Mouse (Mus musculus): Measurements from ENCODE around the gene Zfp866. TPM values are rescaled to one million over a fixed set of nuclear protein-coding genes. Genes with fewer than 3 reads are reported as not detected.
A peak's percentile ranks its signal among the peaks of the same experiment; 100 is the strongest.

The Zfp866 gene
- polyA plus RNA-seq, 1 experiment from 2014 or later: 39.5 TPM

DNA sequence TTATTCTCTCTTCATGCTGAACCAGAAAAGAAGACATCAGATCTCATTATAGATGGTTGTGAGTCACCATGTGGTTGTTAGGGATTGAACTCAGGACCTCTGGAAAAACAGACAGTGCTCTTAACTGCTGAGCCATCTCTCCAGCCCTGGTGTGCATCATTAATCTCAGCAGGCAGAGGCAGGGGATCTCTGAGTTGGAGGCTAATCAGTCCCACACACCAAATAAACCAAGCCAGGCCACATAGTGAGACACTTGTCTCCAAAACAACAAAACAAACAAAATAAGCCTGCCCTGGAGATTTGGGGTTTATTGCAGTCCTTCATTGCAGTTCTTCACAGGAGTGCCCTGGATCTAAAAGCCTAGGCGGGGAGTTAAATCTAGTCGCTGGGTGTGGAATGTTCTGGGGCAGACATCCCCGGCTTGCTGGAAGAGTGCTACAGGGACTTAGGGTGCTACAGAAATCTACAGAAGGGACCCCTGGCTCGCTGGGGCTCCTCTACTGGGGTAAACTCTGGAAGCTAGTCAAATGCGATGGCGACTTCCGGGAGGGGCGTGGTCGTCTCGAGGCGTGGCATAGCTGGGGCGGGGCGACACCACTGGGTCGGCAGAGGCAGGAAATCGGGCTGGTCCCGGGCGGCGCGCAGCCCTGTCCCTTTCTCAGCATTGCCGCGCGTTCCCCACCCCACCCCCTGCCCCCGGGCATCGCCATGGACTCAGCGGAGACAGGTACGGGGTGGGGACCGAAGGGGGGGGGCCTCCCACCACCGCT lies 17.3 kb upstream of the Zfp866 start, which contains the start of gene Gmip:
TSS of gene Gmip (plus strand) at position 586 of the 770 bp plus-strand sequence.
- Histone ChIP-seq H3K9ac (peak within 1 kb of the TSS; percentile 79), H3K27me3 (replicated peaks) (no peaks in the 10 kb centered on the region), H3K4me3 (peak within 1 kb of the TSS; percentile 47), H3K9me3 (no peaks in the 10 kb centered on the region), H3K4me2 (replicated peaks) (peak within 1 kb of the TSS; percentile 87), H3K36me3 (peaks cover 55% of the 10 kb centered on the region), H3K27ac (peak within 1 kb of the TSS; percentile 50; the same call in 1 of the 2 replicates), H3K4me1 (peaks cover 16% of the 10 kb centered on the region)
- WGBS: 5% methylated on average over 26 of the region's 28 CpGs
- peak; percentile 78 for ATAC-seq (ENCODE audit: low FRiP score, low read depth)

DNA sequence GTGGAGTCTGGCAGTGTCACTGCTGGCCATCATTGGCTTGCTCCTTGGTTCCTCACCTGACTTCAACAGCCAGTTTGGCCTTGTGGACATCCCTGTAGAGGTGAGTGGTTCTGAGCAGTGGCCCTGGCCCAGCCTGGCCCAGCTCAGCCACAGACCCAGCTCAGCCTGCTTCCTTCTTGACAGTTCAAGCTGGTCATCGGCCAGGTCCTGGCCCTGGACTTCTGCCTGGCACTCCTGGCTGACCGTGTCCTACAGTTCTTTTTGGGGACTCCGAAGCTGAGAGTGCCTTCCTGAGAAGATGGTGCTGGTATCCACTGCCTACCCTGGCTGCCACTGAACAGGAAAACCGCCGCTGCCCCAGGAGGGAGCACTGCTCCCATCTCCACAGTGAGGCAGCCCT lies 16.3 kb upstream of the Zfp866 start:
- ATAC-seq (ENCODE audit: low FRiP score, low read depth): no peak
- Histone ChIP-seq H3K4me1 (peaks cover 16% of the 10 kb centered on the region), H3K9me3 (no peaks in the 10 kb centered on the region), H3K4me3 (no peak overlapping the region), H3K4me2 (replicated peaks) (no peak overlapping the region), H3K9ac (no peak overlapping the region), H3K36me3 (peaks cover 65% of the 10 kb centered on the region), H3K27ac (no peak overlapping the region), H3K27me3 (replicated peaks) (no peaks in the 10 kb centered on the region)
- 92% methylated on average over 5 of the region's 5 CpGs for WGBS

GRCm38 (mm10) chr8:69805491-69805890 lies 14.5 kb upstream of the Zfp866 start:
- no peak for ATAC-seq (ENCODE audit: low FRiP score, low read depth)
- peaks cover 16% of the 10 kb centered on the region for H3K4me1 ChIP-seq
- peaks cover 73% of the 10 kb centered on the region for H3K36me3 ChIP-seq
- no peak overlapping the region for H3K4me2 ChIP-seq (replicated peaks)
- H3K27ac ChIP-seq: no peak overlapping the region
- H3K9ac ChIP-seq: no peak overlapping the region
- H3K4me3 ChIP-seq: no peak overlapping the region
- no peaks in the 10 kb centered on the region for H3K27me3 ChIP-seq (replicated peaks)
- H3K9me3 ChIP-seq: no peaks in the 10 kb centered on the region
- 98% methylated on average over 9 of the region's 9 CpGs for WGBS

DNA sequence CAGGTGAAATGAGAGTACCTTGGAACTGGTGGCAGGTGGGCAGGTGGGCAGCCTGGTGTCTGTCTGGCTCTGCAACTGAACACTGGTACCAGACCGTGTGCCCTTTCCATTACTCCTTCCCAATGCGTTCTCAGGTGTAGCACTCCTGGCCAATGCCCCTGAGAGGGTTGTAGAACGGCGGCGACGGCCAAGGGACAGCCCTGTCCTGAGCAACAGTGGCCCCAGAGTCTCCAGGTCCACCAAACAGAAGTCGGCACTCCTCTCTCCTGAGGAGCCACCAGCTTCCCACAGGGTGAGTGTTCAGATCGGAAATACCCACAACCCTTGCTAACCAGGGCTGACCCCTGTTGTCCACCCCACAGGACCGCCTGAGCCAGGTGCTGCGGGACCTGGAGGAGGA lies 14.1 kb upstream of the Zfp866 start:
- 96% methylated on average over 10 of the region's 10 CpGs for WGBS
- Histone ChIP-seq H3K9ac (no peak overlapping the region), H3K4me1 (peaks cover 16% of the 10 kb centered on the region), H3K4me3 (no peak overlapping the region), H3K4me2 (replicated peaks) (no peak overlapping the region), H3K9me3 (no peaks in the 10 kb centered on the region), H3K27ac (no peak overlapping the region), H3K36me3 (peaks cover 77% of the 10 kb centered on the region), H3K27me3 (replicated peaks) (no peaks in the 10 kb centered on the region)
- no peak for ATAC-seq (ENCODE audit: low FRiP score, low read depth)

DNA sequence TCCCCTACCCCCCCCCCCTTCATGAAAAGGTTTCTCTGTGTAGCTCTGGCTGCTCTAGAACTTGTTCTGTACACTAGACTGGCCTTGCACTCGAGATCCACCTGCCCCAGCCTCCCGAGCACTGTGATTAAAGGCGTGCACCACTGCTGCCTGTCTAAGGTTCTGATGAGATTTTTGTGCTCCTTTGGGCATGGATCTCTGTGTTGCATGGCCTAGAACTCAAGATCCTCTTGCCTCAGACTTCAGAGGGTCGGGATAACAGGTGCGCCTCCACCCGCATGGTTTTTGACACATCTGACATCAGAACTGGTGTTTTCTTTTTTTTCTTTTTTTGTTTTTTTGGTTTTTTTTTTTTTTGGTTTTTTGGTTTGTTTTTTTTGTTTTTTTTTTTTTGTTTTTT lies 13.6 kb upstream of the Zfp866 start:
- Histone ChIP-seq H3K4me3 (no peak overlapping the region), H3K27ac (no peak overlapping the region), H3K4me2 (replicated peaks) (no peak overlapping the region), H3K4me1 (peaks cover 13% of the 10 kb centered on the region), H3K36me3 (peaks cover 82% of the 10 kb centered on the region), H3K9ac (no peak overlapping the region), H3K9me3 (no peaks in the 10 kb centered on the region), H3K27me3 (replicated peaks) (no peaks in the 10 kb centered on the region)
- ATAC-seq (ENCODE audit: low FRiP score, low read depth): no peak
- WGBS: 97% methylated on average over 6 of the region's 6 CpGs

- Histone ChIP-seq H3K27me3 (replicated peaks) (no peaks in the 10 kb centered on the region), H3K4me1 (peaks cover 4% of the 10 kb centered on the region; the same call in 1 of the 2 replicates), H3K9ac (no peak overlapping the region), H3K9me3 (no peaks in the 10 kb centered on the region), H3K27ac (no peak overlapping the region), H3K4me2 (replicated peaks) (no peak overlapping the region), H3K4me3 (no peak overlapping the region), H3K36me3 (peaks cover 94% of the 10 kb centered on the region)
- 97% methylated on average over 7 of the region's 7 CpGs for WGBS
- no peak for ATAC-seq (ENCODE audit: low FRiP score, low read depth)
Measured at GRCm38 (mm10) chr8:69803366-69803765, 12.4 kb upstream of the Zfp866 start.

DNA sequence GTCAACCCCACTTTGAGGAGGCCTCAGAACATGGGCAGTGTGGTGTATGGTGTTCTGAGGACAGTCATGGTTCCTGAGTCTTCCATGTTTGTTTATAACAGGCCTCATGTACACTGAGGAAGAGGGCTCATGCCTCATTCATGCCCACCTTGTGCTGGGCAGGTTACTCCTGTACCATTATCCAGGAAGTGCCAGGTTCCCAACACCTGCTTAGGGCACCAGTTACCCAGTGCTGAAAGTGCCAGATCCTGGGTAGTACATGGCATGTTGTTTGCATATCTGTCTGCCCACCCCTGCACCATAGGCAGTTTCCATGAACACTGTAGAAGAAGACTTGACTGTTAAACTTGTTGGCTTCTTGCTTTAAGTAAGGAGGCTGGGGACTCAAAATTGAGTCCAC lies 11.2 kb upstream of the Zfp866 start:
- no peak overlapping the region for H3K4me3 ChIP-seq
- no peaks in the 10 kb centered on the region for H3K9me3 ChIP-seq
- H3K27me3 ChIP-seq (replicated peaks): no peaks in the 10 kb centered on the region
- peaks cover 96% of the 10 kb centered on the region for H3K36me3 ChIP-seq
- no peak for ATAC-seq (ENCODE audit: low FRiP score, low read depth)
- H3K9ac ChIP-seq: no peak overlapping the region
- no peaks in the 10 kb centered on the region for H3K4me1 ChIP-seq
- no peak overlapping the region for H3K4me2 ChIP-seq (replicated peaks)
- no peak overlapping the region for H3K27ac ChIP-seq

- H3K9ac ChIP-seq: no peak overlapping the region
- no peaks in the 10 kb centered on the region for H3K4me1 ChIP-seq
- no peak for ATAC-seq (ENCODE audit: low FRiP score, low read depth)
- H3K9me3 ChIP-seq: no peaks in the 10 kb centered on the region
- H3K4me3 ChIP-seq: no peak overlapping the region
- no peak overlapping the region for H3K4me2 ChIP-seq (replicated peaks)
- H3K36me3 ChIP-seq: peaks cover 96% of the 10 kb centered on the region
- 97% methylated on average over 4 of the region's 4 CpGs for WGBS
- H3K27ac ChIP-seq: no peak overlapping the region
- H3K27me3 ChIP-seq (replicated peaks): no peaks in the 10 kb centered on the region
Measured at GRCm38 (mm10) chr8:69801796-69802195, 10.8 kb upstream of the Zfp866 start.

DNA sequence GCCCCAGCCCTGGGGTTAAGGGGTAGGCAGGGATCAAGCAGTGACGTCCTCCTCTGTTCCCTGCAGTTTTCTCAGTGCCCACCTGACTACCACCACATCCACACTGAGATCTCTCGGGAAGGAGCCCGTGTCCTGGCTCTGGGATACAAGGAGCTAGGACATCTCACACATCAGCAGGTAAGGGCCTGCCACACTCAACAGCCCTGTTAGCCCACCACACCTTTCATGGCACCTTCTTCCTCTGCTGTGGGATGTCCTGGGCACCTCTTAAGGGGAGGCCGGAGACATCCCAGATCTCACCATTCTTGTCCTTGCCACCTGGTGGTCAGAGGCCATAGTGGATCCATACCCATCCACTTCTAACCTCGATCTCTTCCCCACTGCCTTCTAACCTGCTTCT lies 9.0 kb upstream of the Zfp866 start:
- Histone ChIP-seq H3K4me3 (no peak overlapping the region), H3K36me3 (peaks cover 96% of the 10 kb centered on the region), H3K4me2 (replicated peaks) (no peak overlapping the region), H3K9me3 (no peaks in the 10 kb centered on the region), H3K27me3 (replicated peaks) (no peaks in the 10 kb centered on the region), H3K4me1 (no peaks in the 10 kb centered on the region), H3K9ac (no peak overlapping the region), H3K27ac (no peak overlapping the region)
- ATAC-seq (ENCODE audit: low FRiP score, low read depth): no peak
- 96% methylated on average over 5 of the region's 5 CpGs for WGBS

DNA sequence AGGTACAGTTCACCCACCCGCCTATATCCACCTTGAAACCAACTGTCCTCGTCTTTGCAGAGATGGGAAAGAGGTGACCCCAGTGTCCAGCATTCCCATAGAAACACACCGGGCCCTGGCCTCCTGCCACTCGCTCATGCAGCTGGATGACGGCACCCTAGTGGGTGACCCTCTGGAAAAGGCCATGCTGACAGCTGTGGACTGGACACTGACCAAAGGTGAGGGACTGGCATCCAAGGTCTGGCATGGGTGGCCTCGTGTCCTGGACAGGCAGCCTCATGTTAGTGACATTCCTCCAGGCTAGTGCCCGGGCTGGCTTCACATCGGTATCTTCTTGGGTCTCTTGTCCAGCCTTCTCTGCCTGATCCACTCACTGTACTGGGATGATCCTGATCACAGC lies 8.3 kb upstream of the Zfp866 start:
- Histone ChIP-seq H3K27me3 (replicated peaks) (no peaks in the 10 kb centered on the region), H3K4me2 (replicated peaks) (no peak overlapping the region), H3K4me3 (no peak overlapping the region), H3K4me1 (no peaks in the 10 kb centered on the region), H3K9me3 (no peaks in the 10 kb centered on the region), H3K27ac (no peak overlapping the region), H3K36me3 (peaks cover 98% of the 10 kb centered on the region), H3K9ac (no peak overlapping the region)
- 89% methylated on average over 8 of the region's 8 CpGs for WGBS
- 0 out of 2 replicates have a peak, but pooled peaks have one; percentile 34 for ATAC-seq (ENCODE audit: low FRiP score, low read depth)

DNA sequence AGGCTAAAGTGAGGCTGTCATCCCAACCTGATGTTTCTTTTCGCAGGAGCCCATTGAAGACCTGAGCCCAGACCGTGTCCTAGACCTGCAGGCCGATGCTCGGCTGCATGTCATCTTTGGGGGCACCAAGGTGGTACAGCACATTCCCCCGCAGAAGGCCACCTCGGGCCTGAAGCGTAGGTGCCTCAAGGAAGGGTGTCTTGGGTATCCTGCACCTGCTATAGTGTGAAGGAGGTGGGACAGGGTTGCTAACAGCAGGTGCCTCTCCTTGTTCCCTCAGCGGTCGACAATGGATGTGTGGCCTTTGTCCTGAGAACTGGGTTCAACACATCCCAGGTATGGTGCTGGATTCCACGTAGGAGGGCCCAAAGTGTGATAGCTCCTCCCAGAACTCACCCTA lies 6.7 kb upstream of the Zfp866 start:
- WGBS: 96% methylated on average over 10 of the region's 10 CpGs
- peaks cover 89% of the 10 kb centered on the region for H3K36me3 ChIP-seq
- no peak for ATAC-seq (ENCODE audit: low FRiP score, low read depth)

GRCm38 (mm10) chr8:69796721-69797345 lies 5.9 kb upstream of the Zfp866 start:
- Histone ChIP-seq H3K9ac (no peak overlapping the region), H3K4me1 (peaks cover 13% of the 10 kb centered on the region), H3K4me3 (no peak overlapping the region), H3K9me3 (no peaks in the 10 kb centered on the region), H3K27me3 (replicated peaks) (no peaks in the 10 kb centered on the region), H3K4me2 (replicated peaks) (no peak overlapping the region), H3K27ac (no peak overlapping the region), H3K36me3 (peaks cover 81% of the 10 kb centered on the region)
- 96% methylated on average over 16 of the region's 16 CpGs for WGBS
- ATAC-seq (ENCODE audit: low FRiP score, low read depth): no peak

More for the DNA sequence above, 6.7 kb upstream of the Zfp866 start:
- Histone ChIP-seq H3K27ac (no peak overlapping the region), H3K4me2 (replicated peaks) (no peak overlapping the region), H3K4me1 (peaks cover 6% of the 10 kb centered on the region), H3K4me3 (no peak overlapping the region), H3K9ac (no peak overlapping the region), H3K27me3 (replicated peaks) (no peaks in the 10 kb centered on the region), H3K9me3 (no peaks in the 10 kb centered on the region)
